Mouse (Mus musculus) gastrocnemius, postnatal 36 days (tissue): ENCODE results near the gene Large1. TPM values are rescaled to one million over a fixed set of nuclear protein-coding genes. Genes with fewer than 3 reads are reported as not detected.
"Not testable (repeated sequence)": the region's sequence is repeated elsewhere in the genome, so short reads cannot be mapped to it uniquely, and the experiment has no call there.

Experiments used
- DNase-seq, 2 experiments: peaks; one replicate each; pipeline ENCODE4 v3.0.0; 2022
- intact Hi-C: fragments of 180-260 bp; cut with DNase I; formaldehyde crosslinking; loops from one replicate; pipeline ENCODE4 v1.15.1; 2025
- total RNA-seq, 2 experiments: library from RNA; stranded (reverse); gene quantifications; 2 replicates each; pipeline ENCODE4 v1.2.3; 2021

The Large1 gene
- total RNA-seq, 2 experiments from 2014 or later: 22.5 to 23.6 TPM

DNA sequence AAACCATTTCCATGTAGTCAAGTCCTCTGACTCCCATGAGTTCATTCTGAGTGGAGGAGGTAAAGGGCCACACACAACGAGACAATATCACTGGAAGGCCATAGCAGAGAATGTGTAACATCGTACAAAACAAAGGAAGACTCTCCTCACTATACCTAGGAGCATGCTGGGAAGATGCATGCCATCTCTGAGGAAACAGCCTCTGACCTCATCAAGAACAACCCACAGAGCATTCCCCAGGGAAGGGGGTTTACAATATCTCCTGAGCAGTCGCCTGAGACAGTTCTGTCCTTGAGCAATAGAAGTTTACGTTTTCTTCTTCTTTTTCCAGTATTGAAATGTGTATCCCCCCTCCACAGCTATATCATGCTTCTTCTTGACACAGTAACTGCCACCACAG lies 49.4 kb downstream of the Large1 start:
- no peak for DNase-seq
- intact Hi-C loops: no loop called here

DNA sequence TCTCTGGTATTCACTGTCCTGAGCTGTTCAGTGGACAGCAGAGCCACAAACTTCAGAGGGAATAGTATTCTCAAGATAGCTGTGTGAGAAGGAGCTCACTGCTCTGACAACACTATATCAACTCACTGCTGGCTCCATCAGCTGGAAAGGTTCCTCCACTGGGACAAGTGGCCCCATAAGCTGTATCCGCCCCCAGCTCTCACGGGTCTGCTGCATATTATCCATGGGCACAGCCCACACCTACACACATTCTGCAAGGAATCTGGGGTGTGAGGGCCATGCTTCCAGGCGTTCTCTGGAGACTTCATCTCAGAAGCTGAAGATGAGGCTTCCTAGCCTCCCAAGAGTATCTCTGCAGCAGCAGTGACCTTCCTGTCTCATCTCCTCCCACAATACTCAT lies 50.4 kb downstream of the Large1 start:
- intact Hi-C loops: no loop called here
- no peak for DNase-seq

DNA sequence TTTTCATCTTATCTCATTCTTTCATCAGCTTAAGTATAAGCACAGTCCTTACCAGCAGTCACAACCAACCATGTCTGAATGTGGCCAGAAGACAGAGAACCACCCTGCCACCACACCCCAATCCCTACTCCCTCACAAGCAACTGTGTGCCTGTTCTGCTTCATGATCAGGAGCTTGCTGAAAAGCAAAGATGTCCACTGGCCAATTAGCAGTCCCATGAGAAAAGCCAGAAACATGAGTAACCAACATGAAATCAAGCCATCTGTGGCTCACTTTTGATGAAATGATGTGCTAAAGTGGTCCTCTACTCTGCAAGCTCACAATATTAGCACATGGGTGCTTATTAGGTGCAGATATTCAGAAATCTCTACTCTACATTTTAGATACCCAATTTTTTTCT lies 57.8 kb downstream of the Large1 start:
- intact Hi-C loops: no loop called here
- DNase-seq: no peak

GRCm38 (mm10) chr8:73293655-73294054 lies 59.7 kb downstream of the Large1 start:
- no peak for DNase-seq
- intact Hi-C loops: no loop called here

- no peak for DNase-seq
- intact Hi-C loops: no loop called here
Measured at GRCm38 (mm10) chr8:73291630-73292029, 61.7 kb downstream of the Large1 start.

GRCm38 (mm10) chr8:73290636-73291035 lies 62.7 kb downstream of the Large1 start:
- no peak for DNase-seq
- intact Hi-C loops: no loop called here

GRCm38 (mm10) chr8:73289831-73290230 lies 63.5 kb downstream of the Large1 start:
- intact Hi-C loops: no loop called here
- no peak for DNase-seq

DNA sequence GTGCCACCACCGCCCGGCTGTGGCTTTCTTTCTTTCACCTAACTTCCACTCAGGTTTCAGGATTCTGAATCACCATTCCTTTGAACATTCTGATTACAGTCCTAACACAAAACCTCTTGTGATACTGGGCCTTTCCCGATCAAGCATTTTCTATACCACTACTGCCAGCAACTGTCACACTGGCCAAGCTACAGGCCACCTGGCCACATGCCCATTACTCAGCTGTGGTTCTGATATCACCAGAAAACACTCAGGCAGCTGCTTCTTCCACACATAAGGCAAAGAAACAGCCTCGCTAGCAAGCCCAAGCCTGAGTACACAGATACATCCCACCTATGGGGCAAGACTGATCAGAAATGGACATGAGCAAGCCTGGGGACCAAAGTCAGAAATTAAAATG lies 71.3 kb downstream of the Large1 start:
- intact Hi-C loops: no loop called here
- DNase-seq: peak in 1 of 2 experiments; percentile 17

DNA sequence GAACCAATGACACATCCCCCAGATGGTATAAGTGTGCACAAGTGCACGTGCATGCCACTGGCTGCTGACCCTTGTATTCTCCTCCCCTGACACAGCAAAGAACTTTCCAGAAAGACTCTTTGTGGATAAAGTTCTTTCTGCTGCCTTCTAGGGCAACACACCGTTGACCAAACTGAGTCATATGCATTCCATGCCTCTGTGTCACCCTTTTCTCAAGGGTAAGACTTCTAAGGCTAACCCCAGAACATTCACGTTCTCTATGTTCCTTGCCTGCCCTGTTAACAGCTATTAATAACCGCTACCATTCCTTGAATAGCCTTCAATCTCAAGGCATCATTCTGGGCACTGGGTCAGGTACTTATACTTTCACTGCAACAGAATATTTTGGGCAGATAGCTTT lies 77.3 kb downstream of the Large1 start:
- DNase-seq: no peak

GRCm38 (mm10) chr8:73275445-73275844 lies 77.9 kb downstream of the Large1 start:
- intact Hi-C loops, DNase-seq: not testable (repeated sequence)

More for the DNA sequence above, 77.3 kb downstream of the Large1 start:
- intact Hi-C loops: no loop called here

DNA sequence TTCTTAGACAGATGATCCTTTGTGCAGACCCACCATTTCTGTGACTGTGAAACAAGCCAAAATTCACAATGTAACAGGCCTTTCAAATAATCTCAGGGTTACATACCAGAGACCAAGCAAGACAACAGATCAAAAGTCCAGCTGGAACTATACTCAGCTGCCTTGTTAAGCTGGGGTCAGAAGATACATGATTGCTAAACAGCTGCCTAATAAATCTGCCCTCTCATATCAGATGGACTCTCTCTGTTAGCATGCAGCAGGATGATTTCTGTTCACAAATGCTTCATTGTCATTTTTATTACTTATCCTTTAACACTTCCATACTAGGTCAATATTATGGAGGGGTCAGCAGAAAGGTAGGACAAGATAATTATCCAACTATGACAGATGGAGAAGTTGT lies 80.2 kb downstream of the Large1 start:
- no peak for DNase-seq
- intact Hi-C loops: no loop called here

DNA sequence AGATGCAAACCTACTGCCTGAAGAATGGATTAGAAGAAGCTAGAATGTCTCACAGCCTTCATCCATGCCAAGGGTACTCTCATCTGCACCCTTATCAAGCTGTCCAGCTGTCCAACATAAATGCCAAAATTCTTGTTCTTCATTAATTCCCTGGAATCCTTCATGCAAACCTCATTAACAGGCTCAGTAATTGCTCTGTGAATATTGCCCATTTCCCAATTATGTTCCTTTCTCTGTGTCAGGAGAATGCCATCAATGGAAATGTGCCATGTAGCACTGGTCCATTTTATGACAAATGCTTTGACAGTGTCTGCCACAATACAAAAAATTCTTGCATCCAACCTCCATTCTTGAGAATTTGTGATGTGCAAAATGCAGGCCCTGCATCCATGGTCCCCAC lies 82.3 kb downstream of the Large1 start:
- DNase-seq: no peak
- intact Hi-C loops: no loop called here

DNA sequence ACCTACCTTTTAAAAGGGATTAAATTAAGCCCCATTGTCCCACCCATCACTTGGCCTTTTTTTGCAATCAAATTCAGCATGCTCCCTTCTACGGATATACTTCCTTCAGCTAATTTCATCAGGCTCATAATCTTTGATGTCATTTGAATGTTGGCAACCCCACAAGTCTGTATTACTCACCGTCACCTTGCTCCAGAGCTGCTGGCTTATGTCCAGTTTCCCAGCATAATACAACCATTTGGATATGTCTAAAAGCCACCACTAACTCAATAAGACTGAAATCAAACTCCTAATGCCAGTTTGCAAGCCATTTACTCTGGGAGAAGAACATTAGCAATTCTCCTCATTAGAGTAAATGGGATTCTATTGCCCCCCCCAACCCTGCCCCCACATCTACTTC lies 95.4 kb downstream of the Large1 start:
- intact Hi-C loops: no loop called here
- DNase-seq: no peak

DNA sequence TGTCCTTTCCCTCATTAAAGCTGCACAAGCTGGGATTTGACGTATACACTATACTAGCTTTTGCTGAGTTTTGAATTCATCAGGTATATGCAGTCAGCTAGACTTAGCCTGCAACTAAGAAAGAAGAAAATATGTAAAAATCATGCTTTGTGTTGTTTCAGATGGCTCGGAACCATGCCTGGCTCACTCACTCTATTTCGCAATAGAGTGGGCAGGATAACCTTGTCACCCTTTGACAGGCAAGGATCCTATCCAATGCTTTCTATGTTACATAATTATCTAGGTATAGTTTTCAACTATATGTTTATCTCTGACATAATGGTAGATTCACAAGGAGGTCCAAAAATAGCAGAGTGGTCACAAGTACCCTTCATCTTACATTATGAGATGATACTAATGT lies 109.2 kb downstream of the Large1 start:
- DNase-seq: no peak
- intact Hi-C loops: no loop called here

DNA sequence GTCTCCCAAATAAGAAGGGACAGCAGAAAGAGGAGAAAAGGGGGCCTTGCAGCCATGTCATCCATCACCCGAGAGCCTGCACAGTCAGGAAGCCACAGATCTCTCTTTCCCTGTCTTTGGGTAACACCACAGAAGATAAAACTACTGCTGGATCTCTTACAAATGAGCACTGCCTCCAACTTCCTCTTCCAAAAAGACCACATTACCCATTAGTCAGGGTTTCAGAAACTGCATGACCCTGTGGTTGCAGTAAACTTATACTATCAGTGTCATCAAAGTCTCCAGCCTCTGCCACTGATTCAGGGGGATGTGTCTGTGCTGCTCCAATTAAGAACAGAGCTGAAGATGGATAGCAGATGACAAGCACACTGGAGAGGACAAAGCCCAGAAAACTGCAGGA lies 111.3 kb downstream of the Large1 start:
- DNase-seq: no peak
- intact Hi-C loops: no loop called here

DNA sequence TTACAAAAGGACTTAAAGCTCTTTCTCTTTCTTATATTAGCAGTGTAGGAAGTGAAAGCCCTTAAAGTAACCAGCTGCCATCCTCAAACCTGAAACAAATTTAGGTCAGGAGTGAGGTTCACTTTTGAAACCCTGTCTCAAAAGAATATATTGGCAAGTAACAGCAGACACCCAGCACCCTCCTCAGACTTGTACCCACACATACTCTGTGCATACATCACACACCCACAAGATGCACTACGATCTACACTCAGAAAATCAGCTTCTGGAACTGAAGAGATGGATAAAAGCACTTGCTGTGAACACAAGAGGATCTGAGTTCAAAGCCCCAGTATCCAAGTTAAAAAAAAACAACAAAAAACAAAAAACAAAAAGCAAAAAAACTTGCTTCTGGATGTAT lies 119.1 kb downstream of the Large1 start:
- no peak for DNase-seq
- intact Hi-C loops: loop anchor here (5.0 kb wide), 1 partner anchor 118 kb away; the partner anchor contains the start of gene Large1

DNA sequence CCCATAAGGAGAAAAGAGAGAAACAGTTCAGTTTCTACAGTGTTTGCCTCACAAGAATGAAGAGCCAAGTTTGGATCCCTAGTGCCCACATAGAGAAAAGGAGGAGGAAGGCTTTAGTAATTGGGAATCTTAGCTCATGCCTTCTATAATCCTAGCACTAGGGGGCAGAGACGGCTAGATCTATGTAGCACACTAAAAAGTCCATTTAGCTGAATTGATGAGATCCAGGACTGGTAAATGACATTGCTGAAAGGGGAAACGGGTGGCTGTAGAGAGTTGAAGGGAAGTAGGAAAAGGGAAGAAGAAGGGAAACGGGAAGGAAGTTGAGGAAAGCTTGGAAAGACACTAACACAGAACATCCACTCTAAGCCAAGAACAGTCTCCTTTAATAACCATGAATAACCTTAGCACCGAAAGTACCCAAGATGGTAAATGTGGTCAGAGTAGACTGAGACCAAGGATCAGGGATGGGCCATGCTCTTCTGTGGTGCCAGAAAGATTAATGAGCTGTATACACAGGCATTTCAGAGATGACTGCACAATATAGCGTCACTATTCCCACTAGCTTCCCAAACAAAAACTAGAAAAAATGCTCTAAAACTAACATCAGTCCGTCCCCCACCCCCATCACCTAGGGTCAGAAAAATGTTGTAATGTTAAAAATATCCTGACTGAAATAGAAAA lies 119.8 kb downstream of the Large1 start:
- DNase-seq: peak in 1 of 2 experiments; percentile 5
- intact Hi-C loops: loop anchor here (5.0 kb wide), 1 partner anchor 119 kb away; the partner anchor contains the start of gene Large1

- DNase-seq: peak in 1 of 2 experiments; percentile 13
Measured at GRCm38 (mm10) chr8:73226841-73227240, 126.5 kb downstream of the Large1 start.

GRCm38 (mm10) chr8:73225654-73226053 lies 127.7 kb downstream of the Large1 start:
- no peak for DNase-seq
- intact Hi-C loops: no loop called here

More at GRCm38 (mm10) chr8:73226841-73227240, 126.5 kb downstream of the Large1 start:
- intact Hi-C loops: no loop called here

GRCm38 (mm10) chr8:73219178-73219811 lies 134.0 kb downstream of the Large1 start:
- no peak for DNase-seq
- intact Hi-C loops: no loop called here

DNA sequence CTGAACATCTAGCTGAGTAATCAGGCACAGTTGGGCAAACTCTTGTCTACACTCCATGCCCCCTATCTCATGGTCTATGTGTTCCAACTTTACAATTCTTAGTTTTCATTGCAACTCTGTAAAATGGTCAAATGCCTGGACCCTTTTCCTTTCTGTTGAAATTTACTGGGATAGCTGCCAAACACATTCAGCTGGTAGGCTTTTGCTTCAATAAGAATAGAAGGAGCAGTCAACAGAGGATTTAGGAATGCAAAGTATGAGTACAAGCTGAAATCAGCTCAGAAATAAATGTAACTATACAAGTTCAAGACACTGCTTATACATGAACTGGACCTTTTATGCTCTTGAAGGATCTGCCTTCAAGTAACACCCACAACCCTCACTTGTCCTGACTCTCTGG lies 146.5 kb downstream of the Large1 start:
- no peak for DNase-seq
- intact Hi-C loops: no loop called here

GRCm38 (mm10) chr8:73201854-73202253 lies 151.5 kb downstream of the Large1 start:
- DNase-seq: no peak
- intact Hi-C loops: loop anchor here (5.0 kb wide), 1 partner anchor 195 kb away; no protein-coding TSS in a partner anchor
